Mouse (Mus musculus): ENCODE results near the gene Rfpl4. TPM values are rescaled to one million over a fixed set of nuclear protein-coding genes. Genes with fewer than 3 reads are reported as not detected.

Gene Rfpl4
- polyA plus RNA-seq (2015; fragmentation: Nextera tagmentation; extraction: Ambion mirVana): not detected in 2 replicates

GRCm38 (mm10) chr7:5116850-5117249 is at the start of gene Rfpl4:
TSS of gene Rfpl4 (minus strand) at chr7:5116950.

GRCm38 (mm10) chr7:5149570-5149969 is 32.8 kb upstream of the Rfpl4 start, which contains the start of gene Vmn1r55:
TSS of gene Vmn1r55 (minus strand) at chr7:5149670.

GRCm38 (mm10) chr7:5125549-5126406 is 9.0 kb upstream of the Rfpl4 start, which contains the start of gene Rasl2-9:
TSS of gene Rasl2-9 (minus strand) at chr7:5125950.

GRCm38 (mm10) chr7:5080010-5080751 is 36.6 kb downstream of the Rfpl4 start, which contains the start of gene Epn1:
TSS of gene Epn1 (plus strand) at chr7:5080235.

GRCm38 (mm10) chr7:5061774-5062359 is 54.9 kb downstream of the Rfpl4 start, which contains the start of gene U2af2:
TSS of gene U2af2 (plus strand) at chr7:5062143.

Small RNAs within 50 kb of the gene (microRNA-seq; reads per million reads assigned to microRNA genes)
- gene Gm26217: not detected

Other genes with a start within 250 kb of the Rfpl4 start
- 8.1 and 9.4 TPM in 2 replicates for gene Isoc2b, start 246.7 kb downstream of the Rfpl4 start, polyA plus RNA-seq (2015; fragmentation: Nextera tagmentation; extraction: Ambion mirVana)
- 0.64 and 0.98 TPM in 2 replicates for gene Isoc2a, start 239.8 kb downstream of the Rfpl4 start, polyA plus RNA-seq (2015; fragmentation: Nextera tagmentation; extraction: Ambion mirVana)
- not detected in 2 replicates for gene Gm36210, start 210.4 kb downstream of the Rfpl4 start, polyA plus RNA-seq (2015; fragmentation: Nextera tagmentation; extraction: Ambion mirVana)
- gene Zfp628, start 201.7 kb downstream of the Rfpl4 start, polyA plus RNA-seq (2015; fragmentation: Nextera tagmentation; extraction: Ambion mirVana): 1.7 and 2.3 TPM in 2 replicates
- gene Nat14, start 194.9 kb downstream of the Rfpl4 start, polyA plus RNA-seq (2015; fragmentation: Nextera tagmentation; extraction: Ambion mirVana): 2.6 and 3.0 TPM in 2 replicates
- 3.7 and 4.8 TPM in 2 replicates for gene Ssc5d, start 191.2 kb downstream of the Rfpl4 start, polyA plus RNA-seq (2015; fragmentation: Nextera tagmentation; extraction: Ambion mirVana)
- gene Sbk2, start 152.5 kb downstream of the Rfpl4 start, polyA plus RNA-seq (2015; fragmentation: Nextera tagmentation; extraction: Ambion mirVana): 0.12 and 0.23 TPM in 2 replicates
- gene Sbk3, start 145.8 kb downstream of the Rfpl4 start, polyA plus RNA-seq (2015; fragmentation: Nextera tagmentation; extraction: Ambion mirVana): not detected in 2 replicates
- 12.7 and 15.0 TPM in 2 replicates for gene Zfp579, start 120.8 kb downstream of the Rfpl4 start, polyA plus RNA-seq (2015; fragmentation: Nextera tagmentation; extraction: Ambion mirVana)
- 13.2 and 14.0 TPM in 2 replicates for gene Zfp524, start 102.5 kb downstream of the Rfpl4 start, polyA plus RNA-seq (2015; fragmentation: Nextera tagmentation; extraction: Ambion mirVana)
- gene Fiz1, start 102.3 kb downstream of the Rfpl4 start, polyA plus RNA-seq (2015; fragmentation: Nextera tagmentation; extraction: Ambion mirVana): 15.1 and 16.0 TPM in 2 replicates
- 2.4 and 4.0 TPM in 2 replicates for gene Gm44973, start 101.5 kb downstream of the Rfpl4 start, polyA plus RNA-seq (2015; fragmentation: Nextera tagmentation; extraction: Ambion mirVana)
- 3.1 TPM in 2 replicates for gene Zfp865, start 96.6 kb downstream of the Rfpl4 start, polyA plus RNA-seq (2015; fragmentation: Nextera tagmentation; extraction: Ambion mirVana)
- gene Ccdc106, start 96.4 kb downstream of the Rfpl4 start, polyA plus RNA-seq (2015; fragmentation: Nextera tagmentation; extraction: Ambion mirVana): 53.3 and 57.1 TPM in 2 replicates
- gene 4632433K11Rik, start 82.8 kb downstream of the Rfpl4 start, polyA plus RNA-seq (2015; fragmentation: Nextera tagmentation; extraction: Ambion mirVana): not detected in 2 replicates
- 3.9 and 5.4 TPM in 2 replicates for gene Zfp784, start 78.5 kb downstream of the Rfpl4 start, polyA plus RNA-seq (2015; fragmentation: Nextera tagmentation; extraction: Ambion mirVana)
- 33.3 and 37.8 TPM in 2 replicates for gene Zfp580, start 65.4 kb downstream of the Rfpl4 start, polyA plus RNA-seq (2015; fragmentation: Nextera tagmentation; extraction: Ambion mirVana)
- 51.0 and 53.6 TPM in 2 replicates for gene U2af2, start 54.8 kb downstream of the Rfpl4 start, polyA plus RNA-seq (2015; fragmentation: Nextera tagmentation; extraction: Ambion mirVana)
- gene Epn1, start 36.7 kb downstream of the Rfpl4 start, polyA plus RNA-seq (2015; fragmentation: Nextera tagmentation; extraction: Ambion mirVana): 39.4 and 40.6 TPM in 2 replicates
- gene Rasl2-9, start 9.0 kb upstream of the Rfpl4 start, polyA plus RNA-seq (2015; fragmentation: Nextera tagmentation; extraction: Ambion mirVana): 0.57 and 1.1 TPM in 2 replicates
- gene Vmn1r55, start 32.7 kb upstream of the Rfpl4 start, polyA plus RNA-seq (2015; fragmentation: Nextera tagmentation; extraction: Ambion mirVana): not detected in 2 replicates
- not detected in 2 replicates for gene Vmn1r56, start 79.8 kb upstream of the Rfpl4 start, polyA plus RNA-seq (2015; fragmentation: Nextera tagmentation; extraction: Ambion mirVana)
- not detected in 2 replicates for gene Vmn1r57, start 101.5 kb upstream of the Rfpl4 start, polyA plus RNA-seq (2015; fragmentation: Nextera tagmentation; extraction: Ambion mirVana)
- gene Gm5065, start 233.6 kb upstream of the Rfpl4 start, polyA plus RNA-seq (2015; fragmentation: Nextera tagmentation; extraction: Ambion mirVana): not detected in 2 replicates
- not detected in 2 replicates for gene Nlrp2, start 234.1 kb upstream of the Rfpl4 start, polyA plus RNA-seq (2015; fragmentation: Nextera tagmentation; extraction: Ambion mirVana)

Measured in urinary bladder, postnatal 0 days (tissue).